Mouse (Mus musculus) forebrain, embryonic 14.5 days (tissue): ENCODE results near the gene Gabrb3. TPM values are rescaled to one million over a fixed set of nuclear protein-coding genes. Genes with fewer than 3 reads are reported as not detected.
"Not testable (repeated sequence)": the region's sequence is repeated elsewhere in the genome, so short reads cannot be mapped to it uniquely, and the experiment has no call there.

Experiments used
- ATAC-seq: fragments of 200-750 bp; cut with Nextera tagmentation; 2 replicates; pipeline ENCODE4 v1.8.0; 2017; ENCODE audit warnings: mild to moderate bottlenecking, moderate library complexity
- DNase-seq: peaks from one replicate; pipeline ENCODE4 v3.0.0-alpha.2; 2015; ENCODE audit warnings: low spot score
- H3K27ac ChIP-seq: fragments of 300-500 bp; sonication (generic); 2 replicates; pipeline ENCODE4 v1.5.1; 2014; ENCODE audit warnings: low read depth, mild to moderate bottlenecking, control low read depth, low read length, moderate library complexity
- H3K27me3 ChIP-seq: fragments of 300-500 bp; sonication (generic); replicated peaks from 2 replicates; pipeline ENCODE4 v1.6.1; 2014; ENCODE audit warnings: low read length, control low read depth, mixed read lengths; ENCODE audit not compliant: control insufficient read depth, insufficient read depth
- H3K36me3 ChIP-seq: fragments of 300-500 bp; sonication (generic); 2 replicates; pipeline ENCODE4 v1.6.1; 2014; ENCODE audit warnings: low read length, control low read depth; ENCODE audit not compliant: control insufficient read depth, insufficient read depth
- H3K4me1 ChIP-seq: fragments of 300-500 bp; sonication (generic); 2 replicates; pipeline ENCODE4 v1.6.1; 2014; ENCODE audit warnings: antibody characterized with exemption, low read length, control low read depth; ENCODE audit not compliant: control insufficient read depth, insufficient read depth
- H3K4me2 ChIP-seq: fragments of 300-500 bp; sonication (generic); 2 replicates; pipeline ENCODE4 v1.6.1; 2014; ENCODE audit warnings: mild to moderate bottlenecking, control low read depth, low read length
- H3K4me3 ChIP-seq: fragments of 300-500 bp; sonication (generic); 2 replicates; pipeline ENCODE4 v1.5.1; 2014; ENCODE audit warnings: low read depth, low read length, control low read depth
- H3K9ac ChIP-seq: fragments of 300-500 bp; sonication (generic); 2 replicates; pipeline ENCODE4 v1.6.1; 2014; ENCODE audit warnings: mild to moderate bottlenecking, low read length, control low read depth, moderate library complexity
- H3K9me3 ChIP-seq: fragments of 300-500 bp; sonication (generic); replicated peaks from 2 replicates; pipeline ENCODE4 v1.6.1; 2016; ENCODE audit warnings: low read length, control low read depth, mixed read lengths; ENCODE audit not compliant: control insufficient read depth
- WGBS: fragments of 180-500 bp; shearing (Covaris S2); extraction: QIAGEN DNeasy Blood & Tissue Kit; methylation state at CpG from one replicate; pipeline ENCODE4 v1.1.7; 2014; 5-methylcytosine and 5-hydroxymethylcytosine counted together
- polyA plus RNA-seq: library from polyadenylated mRNA; unstranded; fragments of >200 nt; fragmentation: Nextera tagmentation; extraction: Ambion mirVana; gene quantifications from 2 replicates; pipeline ENCODE4 v1.2.1, GENCODE M21; 2014

Gene Gabrb3
- polyA plus RNA-seq, 1 experiment from 2014 or later = 32.7 TPM

DNA sequence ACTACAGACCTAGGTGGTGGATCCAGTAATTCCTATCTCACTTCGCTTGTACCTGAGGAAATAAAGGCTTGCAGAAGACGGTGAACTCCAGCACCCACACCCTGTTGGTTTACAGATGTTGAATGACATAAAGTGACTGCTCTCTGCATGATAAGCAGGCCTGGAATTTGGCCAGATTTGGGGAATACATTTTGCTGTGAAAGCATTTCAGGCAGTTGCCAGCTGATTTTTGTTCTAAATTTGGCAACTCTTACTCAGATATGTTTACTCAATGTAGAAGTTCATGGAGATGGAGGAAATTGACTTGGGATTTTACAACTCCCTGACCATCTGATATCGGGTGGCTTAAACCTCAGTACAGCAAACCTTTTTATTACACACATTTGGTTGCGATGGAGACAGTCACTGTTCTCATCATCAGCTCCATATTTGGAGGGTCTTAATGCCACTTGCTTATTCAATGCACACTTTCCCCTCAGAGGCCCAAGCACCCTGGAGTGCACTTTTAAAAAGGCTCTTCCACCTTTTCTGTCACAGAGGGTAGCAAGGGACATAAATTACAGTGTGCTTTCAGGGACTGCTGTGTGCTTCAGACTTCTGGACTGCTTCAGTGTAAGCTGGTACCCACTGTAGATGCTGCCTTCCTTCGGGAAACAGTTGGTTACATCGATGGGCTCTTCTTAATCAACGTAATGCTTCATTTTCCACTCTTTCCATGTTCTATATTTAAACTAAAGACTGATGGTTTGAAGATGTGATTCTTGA is 287.7 kb downstream of the Gabrb3 start:
- Histone ChIP-seq H3K9ac (no peak overlapping the region), H3K9me3 (no peaks in the 10 kb centered on the region), H3K36me3 (no peaks in the 10 kb centered on the region), H3K27me3 (no peaks in the 10 kb centered on the region), H3K27ac (no peak overlapping the region), H3K4me1 (peaks cover 3% of the 10 kb centered on the region; the same call in 1 of the 2 replicates), H3K4me3 (no peak overlapping the region), H3K4me2 (no peak overlapping the region)
- WGBS = 86% methylated on average over 7 of the region's 7 CpGs
- peak; percentile 61 for DNase-seq
- ATAC-seq = 0 out of 2 replicates have a peak, but pooled peaks have one; percentile 15

DNA sequence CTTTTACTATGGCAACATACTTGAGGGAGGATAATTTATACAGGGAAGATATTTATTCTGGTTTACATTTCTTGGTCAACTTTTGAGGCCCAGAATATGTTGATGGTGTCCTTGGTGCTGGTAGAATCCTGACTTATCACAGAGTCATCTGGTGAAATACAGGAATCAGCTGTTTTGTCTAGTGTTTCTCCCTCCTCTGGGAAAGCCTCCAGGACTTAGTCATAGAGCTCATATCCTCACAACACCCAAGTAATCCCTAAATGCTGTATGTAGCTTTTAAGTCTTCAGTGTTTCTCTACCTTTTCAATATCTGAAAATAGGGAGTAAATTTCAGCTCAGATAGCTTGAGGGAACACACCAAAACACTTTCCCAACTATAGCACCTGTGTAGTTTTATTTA is 292.2 kb downstream of the Gabrb3 start:
- H3K27ac ChIP-seq = no peak overlapping the region
- H3K4me2 ChIP-seq = no peak overlapping the region
- DNase-seq (no peak), ATAC-seq (no peak)
- no peaks in the 10 kb centered on the region for H3K9me3 ChIP-seq
- H3K36me3 ChIP-seq = no peaks in the 10 kb centered on the region
- H3K4me3 ChIP-seq = no peak overlapping the region
- H3K9ac ChIP-seq = no peak overlapping the region
- H3K27me3 ChIP-seq = no peaks in the 10 kb centered on the region
- peaks cover 3% of the 10 kb centered on the region; the same call in 1 of the 2 replicates for H3K4me1 ChIP-seq

DNA sequence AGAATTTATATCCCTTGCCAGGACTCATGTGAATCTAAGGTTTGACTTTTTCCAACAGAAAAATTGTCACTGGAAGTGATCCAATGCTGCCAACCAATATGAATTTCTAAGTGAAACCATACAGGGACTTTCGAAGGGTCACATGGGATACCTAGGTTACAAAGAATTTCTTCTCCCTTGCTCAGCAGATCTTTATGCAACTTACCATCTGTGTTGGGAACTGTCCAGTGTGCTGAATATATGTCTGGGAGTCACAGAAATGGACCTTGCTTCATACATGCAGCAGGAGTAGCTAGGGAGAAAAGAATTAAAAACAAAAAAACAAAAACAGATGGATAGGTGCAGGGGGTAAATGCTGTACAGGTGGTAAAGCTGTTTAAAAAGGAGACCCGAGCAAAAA is 327.3 kb downstream of the Gabrb3 start:
- no peak overlapping the region for H3K4me3 ChIP-seq
- ATAC-seq = no peak
- no peak overlapping the region for H3K27ac ChIP-seq
- H3K36me3 ChIP-seq = no peaks in the 10 kb centered on the region
- no peaks in the 10 kb centered on the region for H3K4me1 ChIP-seq
- no peak overlapping the region for H3K9ac ChIP-seq
- WGBS = 85% methylated on average over 2 of the region's 2 CpGs
- H3K9me3 ChIP-seq = no peaks in the 10 kb centered on the region
- H3K4me2 ChIP-seq = no peak overlapping the region
- DNase-seq = no peak
- no peaks in the 10 kb centered on the region for H3K27me3 ChIP-seq

DNA sequence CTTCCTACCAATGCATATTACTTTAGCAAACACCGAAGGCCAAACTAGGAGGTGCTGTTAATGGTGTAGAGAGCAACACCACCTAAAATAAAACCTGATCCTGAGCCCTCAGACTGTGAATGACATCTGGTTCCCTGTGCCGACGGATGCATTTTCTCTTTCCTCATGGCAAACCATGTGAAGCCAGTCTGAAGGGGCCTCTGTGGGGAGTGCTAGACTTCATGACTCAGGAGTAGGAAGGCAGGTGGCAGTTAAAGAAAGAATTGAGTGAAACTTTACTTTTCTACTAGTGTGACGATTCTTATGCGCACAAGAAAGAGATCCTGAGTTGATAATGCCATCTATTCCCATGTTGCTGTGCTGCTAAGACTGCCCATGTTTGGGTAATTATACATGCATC is 341.0 kb downstream of the Gabrb3 start:
- WGBS = 89% methylated on average over 5 of the region's 5 CpGs

DNA sequence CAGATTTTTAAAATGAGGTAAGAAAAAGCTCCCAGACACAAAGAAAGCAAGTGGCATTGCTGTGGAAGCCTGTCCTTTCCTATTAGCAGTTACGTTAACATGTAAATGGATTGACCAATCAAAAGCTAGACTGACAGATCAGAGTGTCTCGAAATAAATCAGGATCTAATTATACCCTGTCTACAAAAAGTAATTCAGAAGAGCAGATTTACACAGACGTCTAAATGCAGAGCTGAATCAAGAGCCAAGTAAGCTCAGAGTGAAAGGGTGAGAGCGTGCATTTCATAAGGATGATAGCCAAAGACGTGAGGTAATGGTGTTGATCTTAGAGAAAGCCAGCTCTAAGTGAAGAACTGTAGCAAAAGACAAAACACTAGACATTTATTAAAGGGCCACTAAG is 359.3 kb downstream of the Gabrb3 start:
- H3K4me2 ChIP-seq = no peak overlapping the region
- no peak overlapping the region for H3K9ac ChIP-seq
- no peaks in the 10 kb centered on the region for H3K27me3 ChIP-seq
- H3K4me1 ChIP-seq = no peaks in the 10 kb centered on the region
- DNase-seq (peak; percentile 61), ATAC-seq (peak; percentile 88)
- H3K4me3 ChIP-seq = no peak overlapping the region
- WGBS = 18% methylated on average over 5 of the region's 5 CpGs
- no peaks in the 10 kb centered on the region for H3K9me3 ChIP-seq
- no peak overlapping the region for H3K27ac ChIP-seq
- no peaks in the 10 kb centered on the region for H3K36me3 ChIP-seq

More for the DNA sequence above, 341.0 kb downstream of the Gabrb3 start:
- Histone ChIP-seq H3K27ac (no peak overlapping the region), H3K9me3 (no peaks in the 10 kb centered on the region), H3K36me3 (no peaks in the 10 kb centered on the region), H3K27me3 (no peaks in the 10 kb centered on the region), H3K9ac (no peak overlapping the region), H3K4me3 (no peak overlapping the region), H3K4me1 (no peaks in the 10 kb centered on the region), H3K4me2 (no peak overlapping the region)
- DNase-seq = no peak
- ATAC-seq = no peak

DNA sequence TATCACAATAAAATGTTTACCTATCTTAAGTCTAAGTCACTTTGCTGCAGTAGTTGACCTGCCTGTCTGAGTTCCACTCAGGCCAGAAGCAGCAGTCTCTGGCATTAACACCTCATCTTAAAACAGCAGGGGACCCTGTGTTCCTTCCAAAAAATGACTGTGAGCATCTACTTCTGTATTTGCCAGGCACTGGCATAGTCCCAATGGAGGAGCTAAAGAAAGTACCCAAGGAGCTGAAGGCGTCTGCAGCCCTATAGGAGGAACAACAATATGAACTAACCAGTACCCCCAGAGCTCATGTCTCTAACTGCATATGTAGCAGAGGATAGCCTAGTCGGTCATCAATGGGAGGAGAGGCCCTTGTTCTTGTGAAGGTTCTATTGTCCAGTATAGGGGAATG is 366.6 kb downstream of the Gabrb3 start:
- not testable (repeated sequence) for H3K9ac ChIP-seq, H3K36me3 ChIP-seq, H3K9me3 ChIP-seq, H3K27me3 ChIP-seq, H3K4me1 ChIP-seq, H3K4me3 ChIP-seq, H3K4me2 ChIP-seq, ATAC-seq, H3K27ac ChIP-seq, DNase-seq
- 66% methylated on average over 2 of the region's 2 CpGs for WGBS

DNA sequence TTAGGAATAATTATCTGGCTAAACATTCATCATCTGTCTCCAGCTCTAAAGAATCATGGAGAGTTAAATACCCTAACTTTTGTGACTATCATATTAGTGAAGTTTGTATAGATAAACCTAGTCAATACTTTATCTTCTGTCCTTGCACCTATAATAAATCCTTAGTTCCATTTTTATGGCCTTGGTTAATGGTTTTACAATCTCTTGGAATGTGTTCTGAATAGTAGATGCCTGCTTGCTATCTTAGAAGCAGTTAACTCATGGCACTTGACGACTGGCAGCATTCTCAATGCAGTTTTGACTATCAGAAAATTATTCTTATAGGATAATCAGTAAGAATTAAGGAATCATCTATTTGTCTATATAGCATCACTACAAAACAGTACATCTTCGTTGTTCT is 368.0 kb downstream of the Gabrb3 start:
- Histone ChIP-seq H3K36me3 (no peaks in the 10 kb centered on the region), H3K9me3 (no peaks in the 10 kb centered on the region), H3K9ac (no peak overlapping the region), H3K4me1 (no peaks in the 10 kb centered on the region), H3K4me3 (no peak overlapping the region), H3K27ac (no peak overlapping the region), H3K27me3 (no peaks in the 10 kb centered on the region), H3K4me2 (no peak overlapping the region)
- 75% methylated on average over 2 of the region's 2 CpGs for WGBS
- DNase-seq (no peak), ATAC-seq (no peak)

DNA sequence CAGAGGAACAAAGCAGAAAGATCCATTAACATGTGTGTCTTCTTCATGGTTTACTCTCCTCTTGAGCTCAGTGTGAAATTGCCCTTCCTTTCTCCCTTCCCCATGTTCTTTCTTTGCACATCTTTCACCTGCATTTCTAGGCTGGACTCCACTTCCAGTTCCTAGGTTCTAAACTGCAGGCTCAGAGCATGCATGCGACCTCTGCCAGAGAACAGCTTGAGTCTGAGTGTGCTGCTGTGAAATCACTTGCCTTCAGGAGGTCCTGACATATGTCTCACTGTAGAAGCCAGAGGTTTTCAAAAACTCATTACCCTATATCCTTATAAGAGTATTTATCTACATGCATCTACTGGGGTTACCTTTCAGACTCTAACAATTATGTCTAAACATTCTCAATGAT is 383.8 kb downstream of the Gabrb3 start:
- Histone ChIP-seq H3K36me3 (no peaks in the 10 kb centered on the region), H3K27ac (no peak overlapping the region), H3K4me3 (no peak overlapping the region), H3K9me3 (no peaks in the 10 kb centered on the region), H3K4me1 (no peaks in the 10 kb centered on the region), H3K27me3 (no peaks in the 10 kb centered on the region), H3K4me2 (no peak overlapping the region), H3K9ac (no peak overlapping the region)
- no peak for ATAC-seq
- no peak for DNase-seq
- 79% methylated on average over 1 of the region's 1 CpGs for WGBS

DNA sequence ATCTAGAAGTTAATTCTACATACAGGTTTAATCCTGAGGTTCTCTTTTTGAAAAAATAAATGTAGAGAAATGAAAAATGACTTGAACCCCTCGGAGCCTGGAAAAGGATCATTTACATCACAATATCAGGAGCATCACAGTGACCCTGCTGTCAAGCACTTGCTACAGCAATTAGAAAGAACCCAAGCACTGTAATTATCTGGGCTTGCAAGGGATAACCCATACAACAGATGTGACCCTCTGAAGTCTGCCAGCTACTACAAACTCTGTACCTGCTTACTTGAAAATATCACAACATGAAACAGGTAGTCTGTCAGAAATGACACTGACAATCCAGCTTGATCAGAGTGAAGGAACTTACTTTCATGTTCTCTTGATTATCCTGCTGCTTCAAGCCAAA is 394.2 kb downstream of the Gabrb3 start:
- Histone ChIP-seq H3K36me3 (0 out of 2 replicates have a peak, but pooled peaks cover 6% of the 10 kb centered on the region), H3K9me3 (no peaks in the 10 kb centered on the region), H3K4me3 (no peak overlapping the region), H3K27ac (no peak overlapping the region), H3K4me1 (no peaks in the 10 kb centered on the region), H3K4me2 (no peak overlapping the region), H3K27me3 (no peaks in the 10 kb centered on the region), H3K9ac (no peak overlapping the region)
- DNase-seq (peak; percentile 10), ATAC-seq (no peak)
- WGBS = 34% methylated on average over 1 of the region's 1 CpGs
